Mouse (Mus musculus) macrophage (primary cell): ENCODE results near the gene Arxes1. TPM values are rescaled to one million over a fixed set of nuclear protein-coding genes. Genes with fewer than 3 reads are reported as not detected.
"Not testable (repeated sequence)": the region's sequence is repeated elsewhere in the genome, so short reads cannot be mapped to it uniquely, and the experiment has no call there.

Source experiments
- H3K27ac ChIP-seq: fragments of 350-480 bp; formaldehyde crosslinking; 2 replicates; pipeline ENCODE4 v1.9.0; 2021
- H3K36me3 ChIP-seq: fragments of 350-480 bp; formaldehyde crosslinking; 2 replicates; pipeline ENCODE4 v1.9.0; 2021; ENCODE audit errors: inconsistent target
- H3K4me3 ChIP-seq: fragments of 350-480 bp; formaldehyde crosslinking; 2 replicates; pipeline ENCODE4 v1.9.0; 2021; ENCODE audit errors: inconsistent target
- H3K79me2 ChIP-seq: fragments of 350-480 bp; formaldehyde crosslinking; 2 replicates; pipeline ENCODE4 v1.9.0; 2021; ENCODE audit errors: inconsistent target
- WGBS: methylation state at CpG from one replicate; pipeline ENCODE4 v1.1.7; 2026; ENCODE audit warnings: inconsistent platforms; ENCODE audit not compliant: missing documents; 5-methylcytosine and 5-hydroxymethylcytosine counted together
- polyA plus RNA-seq: library from polyadenylated mRNA; stranded (reverse); fragments of 250-400 nt; gene quantifications from 3 replicates; pipeline ENCODE4 v1.2.4, GENCODE M21; 2018; ENCODE audit warnings: inconsistent platforms
- total RNA-seq, 78 experiments: library from RNA; depleted of rRNA; stranded (reverse); fragments of 250-400 nt; gene quantifications; 1 replicate in 9 of 78; 2 replicates in 24 of 78; 3 replicates in 43 of 78; 4 replicates in 2 of 78; pipeline ENCODE4 v1.2.4; 2018; ENCODE audit warnings: inconsistent platforms in 56 of 78

The Arxes1 gene
- under 1 TPM in 1 of 26 experiments, not detected in 25; 0.63 TPM for total RNA-seq (2018; cell fraction: chromatin; rRNA removed)
- total RNA-seq (2018; cell fraction: cytosol; rRNA removed), result not detected
- total RNA-seq (2018; cell fraction: nucleus; rRNA removed), result not detected
- not detected in 3 replicates for polyA plus RNA-seq

DNA sequence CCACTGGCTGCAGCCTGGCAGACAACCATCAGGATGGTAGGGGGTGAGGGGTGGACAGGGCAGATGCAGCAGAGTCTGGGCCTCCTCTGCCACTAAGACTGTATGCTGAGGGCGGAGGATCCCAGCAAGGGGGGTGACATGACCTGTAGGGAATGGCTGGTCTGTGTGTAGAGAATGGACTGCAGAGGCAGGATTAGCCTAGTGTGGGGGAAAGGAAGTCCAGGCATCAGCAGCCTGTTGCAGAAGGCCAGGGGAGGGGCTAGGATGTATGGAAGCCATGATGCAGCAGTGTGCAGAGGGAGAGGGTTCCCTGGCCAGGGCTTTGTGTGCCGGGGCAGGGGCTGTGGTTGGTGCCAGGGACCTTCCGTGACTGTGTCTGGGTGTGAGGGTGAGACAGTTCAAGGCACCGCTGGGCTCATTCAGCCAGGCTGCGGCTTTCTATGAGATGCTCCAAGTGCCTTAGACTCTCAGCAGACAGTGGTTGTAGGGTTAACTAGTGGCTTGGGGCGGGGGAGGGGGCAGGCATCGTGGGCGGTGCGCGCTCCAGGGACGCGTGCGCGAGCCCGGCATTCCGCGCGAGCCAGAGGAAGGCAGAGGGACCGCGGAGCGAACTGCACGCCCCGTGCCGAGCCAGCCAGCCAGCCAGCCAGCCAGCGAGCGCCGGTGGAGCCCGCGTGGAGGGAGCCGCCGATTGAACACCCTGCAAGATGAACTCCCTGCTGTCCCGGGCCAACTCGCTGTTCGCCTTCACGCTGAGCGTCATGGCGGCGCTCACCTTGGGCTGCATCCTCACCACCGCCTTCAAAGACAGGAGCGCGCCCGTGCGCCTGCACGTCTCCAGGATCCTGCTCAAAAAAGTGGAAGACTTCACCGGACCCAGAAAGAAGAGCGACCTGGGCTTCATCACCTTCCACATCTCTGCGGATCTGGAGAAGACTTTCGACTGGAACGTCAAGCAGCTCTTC is at the start of gene Arxes1:
Gene Arxes1 (plus strand): TSS at position 569 of the 965 bp plus-strand sequence.
- H3K79me2 ChIP-seq, H3K36me3 ChIP-seq, H3K27ac ChIP-seq, H3K4me3 ChIP-seq: not testable (repeated sequence)
- no CpG with 5 or more reads among the region's 49 CpGs for WGBS

DNA sequence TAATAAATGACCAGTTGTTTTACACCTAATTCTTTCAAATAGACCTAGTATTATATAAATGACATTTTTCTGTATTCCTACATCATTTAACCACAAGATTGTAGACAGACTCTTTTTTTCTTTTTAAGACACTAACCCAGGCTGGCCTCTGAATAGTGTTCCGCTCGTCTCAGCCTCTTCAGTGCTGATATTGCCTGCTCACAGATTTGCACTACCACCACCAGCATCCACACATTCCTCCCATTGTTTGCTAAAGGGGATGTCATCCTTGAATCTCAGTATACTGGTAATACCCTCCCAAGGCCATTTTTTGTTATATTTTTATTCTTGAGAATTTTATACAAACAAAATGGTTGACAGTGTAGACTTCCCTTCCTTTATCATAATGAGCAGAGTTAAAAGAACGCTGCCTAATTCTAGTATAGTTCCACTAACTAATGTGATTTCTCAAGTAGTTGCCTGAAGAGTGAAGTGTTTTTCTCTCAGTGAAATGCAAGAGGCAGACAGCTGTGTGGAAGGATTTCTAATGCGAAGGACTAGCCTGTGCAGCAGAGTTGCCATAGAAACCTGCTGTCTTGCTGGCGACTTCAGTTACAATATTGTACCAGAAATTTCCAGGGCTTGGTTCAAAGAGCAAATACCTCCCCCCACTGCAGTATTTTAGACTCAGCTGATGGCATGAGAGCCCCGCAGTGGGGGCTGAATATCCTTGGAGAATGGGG is 48.5 kb upstream of the Arxes1 start:
- WGBS, result 87% methylated on average over 6 of the region's 6 CpGs
- Histone ChIP-seq H3K79me2 (no peaks in the 10 kb centered on the region), H3K36me3 (no peaks in the 10 kb centered on the region)

DNA sequence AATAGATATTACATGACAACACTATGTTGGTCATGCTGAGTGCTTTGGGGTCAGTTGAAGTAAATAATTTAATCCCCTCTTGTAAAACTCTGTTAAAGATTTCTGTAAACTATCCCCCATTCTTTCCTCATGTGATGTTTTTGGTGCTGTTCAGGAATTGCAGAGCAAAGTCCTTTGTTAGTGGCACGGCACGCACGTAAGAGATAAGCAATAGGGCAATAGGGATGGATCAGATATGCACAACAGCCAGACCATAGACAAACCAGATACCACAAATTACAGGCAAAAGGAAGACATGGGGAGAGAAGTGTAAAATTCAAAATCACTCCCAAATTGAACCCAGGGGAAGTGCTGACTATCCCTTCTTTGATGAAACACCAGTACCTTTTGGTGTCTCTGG is 46.9 kb upstream of the Arxes1 start:
- Histone ChIP-seq H3K27ac (no peak overlapping the region), H3K36me3 (no peaks in the 10 kb centered on the region), H3K4me3 (no peak overlapping the region), H3K79me2 (no peaks in the 10 kb centered on the region)
- 97% methylated on average over 3 of the region's 3 CpGs for WGBS

More for the DNA sequence above, 48.5 kb upstream of the Arxes1 start:
- Histone ChIP-seq H3K27ac (no peak overlapping the region), H3K4me3 (no peak overlapping the region)

DNA sequence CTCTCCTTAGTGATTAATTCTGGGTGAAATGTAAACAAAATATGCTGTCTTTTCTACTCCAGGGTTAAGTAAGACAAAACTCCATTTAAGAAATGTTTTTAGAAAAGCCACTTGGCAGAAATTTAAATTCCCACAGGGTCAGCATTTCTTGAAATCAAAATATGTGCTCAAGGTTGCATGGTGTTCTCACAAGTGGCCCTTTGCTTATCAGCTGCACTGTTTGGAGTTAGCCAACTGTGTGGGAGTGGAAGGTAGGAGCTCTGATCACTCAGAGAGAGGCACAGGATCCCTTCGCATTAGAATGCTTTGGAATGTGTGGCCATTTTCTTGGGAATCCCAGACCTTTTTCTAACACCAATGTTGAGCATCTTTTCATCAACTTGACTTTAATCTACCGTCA is 42.5 kb upstream of the Arxes1 start:
- Histone ChIP-seq H3K27ac (no peak overlapping the region), H3K4me3 (no peak overlapping the region), H3K79me2 (no peaks in the 10 kb centered on the region), H3K36me3 (no peaks in the 10 kb centered on the region)
- WGBS, result 70% methylated on average over 1 of the region's 2 CpGs

DNA sequence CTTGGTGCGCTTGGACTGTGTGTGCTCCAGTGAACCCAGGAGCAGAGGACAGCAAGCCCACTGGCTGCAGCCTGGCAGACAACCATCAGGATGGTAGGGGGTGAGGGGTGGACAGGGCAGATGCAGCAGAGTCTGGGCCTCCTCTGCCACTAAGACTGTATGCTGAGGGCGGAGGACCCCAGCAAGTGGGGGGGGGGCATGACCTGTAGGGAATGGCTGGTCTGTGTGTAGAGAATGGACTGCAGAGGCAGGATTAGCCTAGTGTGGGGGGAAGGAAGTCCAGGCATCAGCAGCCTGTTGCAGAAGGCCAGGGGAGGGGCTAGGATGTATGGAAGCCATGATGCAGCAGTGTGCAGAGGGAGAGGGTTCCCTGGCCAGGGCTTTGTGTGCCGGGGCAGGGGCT is 40.0 kb upstream of the Arxes1 start:
- not testable (repeated sequence) for H3K36me3 ChIP-seq, H3K27ac ChIP-seq, H3K79me2 ChIP-seq, H3K4me3 ChIP-seq
- 94% methylated on average over 2 of the region's 3 CpGs for WGBS

DNA sequence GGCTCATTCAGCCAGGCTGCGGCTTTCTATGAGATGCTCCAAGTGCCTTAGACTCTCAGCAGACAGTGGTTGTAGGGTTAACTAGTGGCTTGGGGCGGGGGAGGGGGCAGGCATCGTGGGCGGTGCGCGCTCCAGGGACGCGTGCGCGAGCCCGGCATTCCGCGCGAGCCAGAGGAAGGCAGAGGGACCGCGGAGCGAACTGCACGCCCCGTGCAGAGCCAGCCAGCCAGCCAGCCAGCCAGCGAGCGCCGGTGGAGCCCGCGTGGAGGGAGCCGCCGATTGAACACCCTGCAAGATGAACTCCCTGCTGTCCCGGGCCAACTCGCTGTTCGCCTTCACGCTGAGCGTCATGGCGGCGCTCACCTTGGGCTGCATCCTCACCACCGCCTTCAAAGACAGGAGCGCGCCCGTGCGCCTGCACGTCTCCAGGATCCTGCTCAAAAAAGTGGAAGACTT is 39.5 kb upstream of the Arxes1 start, which contains the start of gene Arxes2:
Gene Arxes2 (plus strand): TSS at position 161 of the 456 bp plus-strand sequence.
- not testable (repeated sequence) for H3K4me3 ChIP-seq, H3K79me2 ChIP-seq, H3K36me3 ChIP-seq, H3K27ac ChIP-seq
- no CpG with 5 or more reads among the region's 39 CpGs for WGBS

DNA sequence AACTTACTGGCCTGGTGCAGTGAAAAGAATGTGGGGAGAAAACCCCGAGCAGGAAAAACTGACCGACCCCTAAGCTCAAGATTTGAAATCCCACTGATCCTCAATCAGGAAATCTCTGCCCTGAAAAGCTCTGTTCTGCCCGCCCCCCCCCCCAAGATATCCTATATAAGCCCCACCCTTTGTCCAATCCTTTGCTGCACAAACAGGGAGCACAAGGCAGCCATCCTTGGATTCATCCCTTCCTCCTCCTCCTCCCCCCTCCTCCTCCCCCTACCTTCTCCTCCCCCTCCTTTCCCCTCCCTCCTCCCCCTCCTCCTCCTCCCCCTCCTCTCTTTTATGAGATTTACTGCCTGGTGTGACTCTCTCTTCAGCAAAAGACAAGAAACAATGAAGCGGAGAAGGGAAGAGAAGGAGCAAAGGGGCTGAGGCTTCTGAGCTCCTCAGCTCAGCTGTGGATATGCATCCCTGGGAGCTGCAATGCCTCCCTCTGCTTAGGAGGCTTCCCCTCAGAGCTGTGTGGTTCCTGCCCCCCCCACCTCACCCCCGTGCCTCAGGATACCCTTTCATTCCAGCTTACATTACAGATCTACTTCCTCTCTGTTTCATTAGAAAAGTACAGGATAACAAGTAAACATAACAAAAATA is 25.8 kb upstream of the Arxes1 start:
- no peak overlapping the region for H3K4me3 ChIP-seq
- 90% methylated on average over 3 of the region's 5 CpGs for WGBS
- no peak overlapping the region for H3K27ac ChIP-seq
- no peaks in the 10 kb centered on the region for H3K36me3 ChIP-seq
- H3K79me2 ChIP-seq, result no peaks in the 10 kb centered on the region

DNA sequence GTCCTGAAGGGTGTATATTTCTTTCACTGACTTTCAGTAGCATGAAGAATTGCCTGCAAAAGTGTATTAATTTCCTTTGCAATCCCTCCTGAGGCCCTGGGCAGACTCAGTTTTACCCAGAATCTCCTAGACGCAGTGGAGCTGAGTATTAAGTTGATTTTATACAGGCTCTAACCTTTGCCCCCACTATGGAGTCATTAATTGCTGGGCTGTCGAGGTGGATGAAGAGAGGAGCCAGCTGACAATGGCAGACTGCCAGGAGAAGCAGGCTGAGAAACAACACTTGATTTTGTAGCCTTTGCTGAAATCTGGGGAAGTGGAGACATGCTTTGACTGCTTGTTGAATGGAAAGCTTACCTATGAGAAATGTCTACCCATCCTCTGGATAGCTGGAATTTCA is 18.8 kb upstream of the Arxes1 start:
- Histone ChIP-seq H3K36me3 (no peaks in the 10 kb centered on the region), H3K79me2 (no peaks in the 10 kb centered on the region), H3K4me3 (no peak overlapping the region), H3K27ac (no peak overlapping the region)
- 47% methylated on average over 2 of the region's 2 CpGs for WGBS

DNA sequence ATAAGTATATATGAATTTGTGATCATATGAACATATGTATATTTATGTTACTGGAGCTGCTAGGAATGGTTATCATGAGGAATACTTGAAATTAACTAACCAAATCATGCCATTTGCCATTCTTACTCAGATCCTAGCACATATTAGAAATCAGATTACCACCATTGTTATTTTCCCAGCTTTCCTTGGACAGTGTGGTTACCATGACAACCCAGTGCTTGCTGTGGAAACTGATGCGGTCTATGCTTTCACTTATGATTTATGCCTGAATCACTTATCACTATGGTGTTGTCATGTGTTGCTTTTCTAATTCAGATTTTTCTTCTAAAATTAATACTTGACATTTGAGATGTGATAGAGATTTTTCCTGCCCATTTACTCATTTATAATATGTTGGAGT is 2.8 kb upstream of the Arxes1 start:
- H3K4me3 ChIP-seq, result no peak overlapping the region
- WGBS, result 86% methylated on average over 1 of the region's 1 CpGs
- no peaks in the 10 kb centered on the region for H3K79me2 ChIP-seq
- no peak overlapping the region for H3K27ac ChIP-seq
- no peaks in the 10 kb centered on the region for H3K36me3 ChIP-seq

DNA sequence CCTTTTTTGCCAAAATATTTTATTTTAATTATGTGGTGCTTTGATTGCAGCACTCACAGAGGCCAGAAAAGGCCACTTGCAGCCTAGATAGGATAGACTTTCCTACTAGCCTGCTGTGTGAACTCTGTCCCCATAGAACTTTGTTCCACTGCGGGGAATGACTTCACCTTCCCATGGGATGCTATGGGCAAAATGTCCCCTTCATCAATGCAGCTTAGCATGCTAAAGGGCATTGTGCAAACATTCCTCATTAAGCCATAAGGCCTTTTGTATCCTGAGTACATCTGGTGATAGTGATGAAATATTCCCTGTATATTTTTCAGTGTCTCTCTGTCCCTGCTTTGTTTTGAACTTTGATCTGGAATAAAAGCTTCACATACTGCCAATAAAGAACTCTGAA is 10.6 kb downstream of the Arxes1 start:
- Histone ChIP-seq H3K27ac (no peak overlapping the region), H3K4me3 (no peak overlapping the region), H3K36me3 (no peaks in the 10 kb centered on the region), H3K79me2 (no peaks in the 10 kb centered on the region)
- WGBS, result 100% methylated on average over 1 of the region's 1 CpGs

DNA sequence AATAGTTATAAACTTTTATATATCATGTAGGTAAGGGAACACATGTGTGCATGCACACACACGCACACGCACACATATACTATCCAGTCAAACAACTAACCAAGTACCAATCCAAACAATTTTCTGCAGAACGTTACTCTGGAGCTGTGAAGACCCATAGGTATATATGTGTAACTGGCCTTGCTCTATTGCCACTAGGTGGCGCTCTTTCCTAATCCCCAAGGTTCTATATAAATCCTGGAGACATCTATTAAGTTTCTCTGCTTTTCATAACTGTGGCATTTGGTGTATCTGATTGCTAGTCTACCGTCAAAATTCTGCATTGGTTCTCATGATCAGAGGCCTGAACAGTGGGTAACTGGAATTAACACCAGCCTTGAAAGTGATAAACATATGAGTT is 14.4 kb downstream of the Arxes1 start:
- no peaks in the 10 kb centered on the region for H3K36me3 ChIP-seq
- no peak overlapping the region for H3K4me3 ChIP-seq
- H3K27ac ChIP-seq, result no peak overlapping the region
- no peaks in the 10 kb centered on the region for H3K79me2 ChIP-seq
- 19% methylated on average over 4 of the region's 5 CpGs for WGBS

DNA sequence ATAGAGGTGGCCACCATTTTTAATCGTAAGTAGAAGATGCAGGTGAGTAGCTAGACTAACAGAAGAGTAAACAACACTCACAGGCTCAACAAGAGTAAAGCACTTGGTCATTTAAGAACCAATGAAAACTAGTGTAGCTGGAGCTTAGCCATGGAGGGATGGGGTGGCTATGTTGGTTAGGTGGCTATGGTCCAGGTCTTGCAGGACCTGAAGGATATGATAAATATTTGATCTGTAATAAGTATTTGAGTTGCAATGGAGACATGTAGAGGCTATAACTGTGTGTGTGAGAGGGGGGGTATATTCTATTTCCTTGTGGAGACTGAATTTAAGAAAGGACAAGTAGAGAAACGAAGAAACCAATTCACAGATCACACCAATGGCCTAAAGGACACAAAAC is 18.1 kb downstream of the Arxes1 start:
- no peak overlapping the region for H3K27ac ChIP-seq
- 84% methylated on average over 2 of the region's 2 CpGs for WGBS
- no peaks in the 10 kb centered on the region for H3K79me2 ChIP-seq
- H3K36me3 ChIP-seq, result no peaks in the 10 kb centered on the region
- no peak overlapping the region for H3K4me3 ChIP-seq

DNA sequence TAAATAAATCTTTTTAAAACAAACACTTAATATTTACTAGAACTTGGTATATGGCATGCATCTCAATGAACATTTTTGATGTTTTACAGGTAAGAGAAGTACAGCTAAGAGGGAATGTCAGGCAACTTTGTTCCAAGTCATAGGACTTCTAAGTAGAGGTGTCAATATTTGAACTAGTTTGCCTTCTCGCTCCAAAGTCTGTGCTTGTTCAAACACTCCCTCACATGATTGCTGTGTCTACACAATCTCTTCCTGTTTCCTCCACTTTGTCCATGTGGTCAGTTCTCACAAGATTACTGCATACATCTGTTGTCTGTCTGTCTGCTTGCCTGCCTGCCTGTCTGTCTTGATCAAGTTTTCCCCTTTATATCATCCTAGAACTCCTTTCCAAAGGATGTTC is 27.5 kb downstream of the Arxes1 start:
- 90% methylated on average over 1 of the region's 1 CpGs for WGBS
- Histone ChIP-seq H3K27ac (no peak overlapping the region), H3K4me3 (no peak overlapping the region), H3K36me3 (no peaks in the 10 kb centered on the region), H3K79me2 (no peaks in the 10 kb centered on the region)

DNA sequence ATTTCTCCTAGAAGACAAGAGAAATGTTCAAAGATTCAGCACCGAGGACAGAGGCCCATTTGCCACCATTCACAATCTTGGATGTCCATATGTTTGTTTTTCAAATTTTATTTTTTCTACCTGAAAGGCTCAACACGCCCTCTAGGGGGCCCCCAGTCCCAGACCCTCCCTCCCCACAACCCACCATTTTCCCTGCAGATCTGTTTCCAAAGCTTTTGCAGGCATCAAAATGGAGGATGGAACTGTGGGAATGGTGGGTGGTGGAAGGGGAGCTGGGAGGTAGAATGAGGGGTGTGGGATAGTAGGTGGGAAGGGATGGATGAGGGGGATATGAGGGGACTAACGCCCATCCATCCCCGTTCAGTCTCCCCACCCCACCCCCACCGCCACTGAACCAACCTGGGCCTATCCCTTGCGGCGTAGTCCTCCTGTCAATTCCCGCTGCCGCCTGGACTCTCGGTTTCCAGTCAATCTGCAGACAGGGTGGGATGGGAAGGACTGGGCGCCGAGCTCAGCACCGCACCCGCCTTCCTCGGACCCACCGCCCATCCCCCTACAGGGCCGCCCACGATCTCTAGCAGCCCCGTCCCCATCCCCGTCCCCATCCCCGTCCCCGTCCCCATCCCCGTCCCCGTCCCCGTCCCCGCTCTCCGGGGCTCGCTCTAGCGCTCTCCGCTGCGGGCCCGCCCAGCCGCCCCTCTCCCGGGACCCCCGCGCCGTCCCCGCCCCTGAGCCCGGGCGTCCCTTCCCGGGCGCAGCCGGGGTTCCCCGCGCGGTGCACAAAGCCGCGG is 34.2 kb downstream of the Arxes1 start:
- H3K36me3 ChIP-seq, H3K4me3 ChIP-seq, H3K27ac ChIP-seq, H3K79me2 ChIP-seq: not testable (repeated sequence)
- WGBS, result 30% methylated on average over 2 of the region's 48 CpGs
